Mouse (Mus musculus) liver, embryonic 16.5 days (tissue): ENCODE data around the gene Cyb5b. TPM values are rescaled to one million over a fixed set of nuclear protein-coding genes. Genes with fewer than 3 reads are reported as not detected.

Experiments used
- ATAC-seq: fragments of 200-750 bp; cut with Nextera tagmentation; 2 replicates; pipeline ENCODE4 v1.8.0; 2017; ENCODE audit warnings: low read depth, mild to moderate bottlenecking, moderate number of reproducible peaks, moderate library complexity
- H3K27ac ChIP-seq: fragments of 300-500 bp; sonication (generic); 2 replicates; pipeline ENCODE4 v1.5.1; 2014; ENCODE audit warnings: mild to moderate bottlenecking, low read length
- H3K27me3 ChIP-seq: fragments of 300-500 bp; sonication (generic); 2 replicates; pipeline ENCODE4 v1.6.1; 2014; ENCODE audit warnings: low read depth, low read length, mixed read lengths; ENCODE audit not compliant: control insufficient read depth, insufficient read depth
- H3K36me3 ChIP-seq: fragments of 300-500 bp; sonication (generic); 2 replicates; pipeline ENCODE4 v1.6.1; 2014; ENCODE audit warnings: mild to moderate bottlenecking; ENCODE audit not compliant: control insufficient read depth, insufficient read depth
- H3K4me1 ChIP-seq: fragments of 300-500 bp; sonication (generic); 2 replicates; pipeline ENCODE4 v1.6.1; 2014; ENCODE audit warnings: low read depth, low read length, mixed read lengths; ENCODE audit not compliant: control insufficient read depth
- H3K4me2 ChIP-seq: fragments of 300-500 bp; sonication (generic); 2 replicates; pipeline ENCODE4 v1.6.1; 2014; ENCODE audit warnings: low read depth, low read length, mixed read lengths
- H3K4me3 ChIP-seq: fragments of 300-500 bp; sonication (generic); 2 replicates; pipeline ENCODE4 v1.5.1; 2014; ENCODE audit warnings: low read depth, mild to moderate bottlenecking, low read length
- H3K9ac ChIP-seq: fragments of 300-500 bp; sonication (generic); 2 replicates; pipeline ENCODE4 v1.6.1; 2014; ENCODE audit warnings: low read depth, low read length
- H3K9me3 ChIP-seq: fragments of 300-500 bp; sonication (generic); replicated peaks from 2 replicates; pipeline ENCODE4 v1.6.1; 2016; ENCODE audit warnings: low read length; ENCODE audit not compliant: control insufficient read depth
- WGBS: fragments of 180-500 bp; shearing (Covaris S2); extraction: QIAGEN DNeasy Blood & Tissue Kit; methylation state at CpG from one replicate; pipeline ENCODE4 v1.1.7; 2014; ENCODE audit not compliant: insufficient replicate concordance; 5-methylcytosine and 5-hydroxymethylcytosine counted together
- polyA plus RNA-seq: library from polyadenylated mRNA; unstranded; fragments of >200 nt; fragmentation: Nextera tagmentation; extraction: Ambion mirVana; gene quantifications from 2 replicates; pipeline ENCODE4 v1.2.1, GENCODE M21; 2015

Gene Cyb5b
- polyA plus RNA-seq, 1 experiment from 2014 or later, result 23.0 TPM

- no peaks in the 10 kb centered on the region for H3K9me3 ChIP-seq
- H3K27me3 ChIP-seq, result no peaks in the 10 kb centered on the region
- H3K9ac ChIP-seq, result no peak overlapping the region
- H3K27ac ChIP-seq, result no peak overlapping the region
- no peak for ATAC-seq
- peaks cover 6% of the 10 kb centered on the region for H3K36me3 ChIP-seq
- H3K4me2 ChIP-seq, result no peak overlapping the region
- no peak overlapping the region for H3K4me3 ChIP-seq
- H3K4me1 ChIP-seq, result peaks cover 14% of the 10 kb centered on the region
Observed at GRCm38 (mm10) chr8:107156816-107157215, 6.4 kb downstream of the Cyb5b start.

- H3K4me1 ChIP-seq, result peaks cover 14% of the 10 kb centered on the region
- no peak overlapping the region for H3K9ac ChIP-seq
- no peaks in the 10 kb centered on the region for H3K9me3 ChIP-seq
- H3K4me3 ChIP-seq, result no peak overlapping the region
- ATAC-seq, result peak; percentile 56
- no peak overlapping the region for H3K4me2 ChIP-seq
- H3K27ac ChIP-seq, result no peak overlapping the region
- peaks cover 6% of the 10 kb centered on the region for H3K36me3 ChIP-seq
- H3K27me3 ChIP-seq, result no peaks in the 10 kb centered on the region
- 11% methylated on average over 1 of the region's 1 CpGs for WGBS
Observed at GRCm38 (mm10) chr8:107157836-107158235, 7.4 kb downstream of the Cyb5b start.

DNA sequence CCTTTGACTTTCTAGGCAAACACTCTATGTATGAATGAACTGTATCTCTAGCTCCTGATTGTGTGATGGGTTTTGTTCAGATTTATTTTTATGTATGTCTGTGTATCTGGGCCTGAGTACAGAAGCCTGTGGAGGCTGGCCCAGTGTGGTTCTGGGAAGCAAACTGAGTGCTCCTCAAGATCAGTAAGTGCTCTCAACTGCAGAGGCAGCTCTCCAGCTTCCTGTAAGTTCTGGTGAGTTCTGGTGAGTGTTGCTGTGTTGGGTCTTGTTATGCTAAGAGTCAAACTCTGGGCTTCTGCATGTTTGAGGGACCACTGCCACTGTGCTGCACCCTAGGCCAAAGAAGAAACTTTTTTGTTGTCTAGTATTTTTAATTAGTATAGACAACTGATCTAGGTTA, 8.4 kb downstream of the Cyb5b start:
- ATAC-seq, result no peak
- Histone ChIP-seq H3K4me3 (no peak overlapping the region), H3K4me2 (no peak overlapping the region), H3K27me3 (no peaks in the 10 kb centered on the region), H3K27ac (no peak overlapping the region), H3K4me1 (peaks cover 14% of the 10 kb centered on the region), H3K9me3 (no peaks in the 10 kb centered on the region), H3K36me3 (peaks cover 6% of the 10 kb centered on the region), H3K9ac (no peak overlapping the region)

- no peaks in the 10 kb centered on the region for H3K36me3 ChIP-seq
- 60% methylated on average over 7 of the region's 7 CpGs for whole genome bisulfite sequencing
- no peaks in the 10 kb centered on the region; the same call in 1 of the 2 replicates for H3K4me1 ChIP-seq
- no peaks in the 10 kb centered on the region for H3K9me3 ChIP-seq
- ATAC-seq, result no peak
- no peak overlapping the region for H3K27ac ChIP-seq
- H3K4me3 ChIP-seq, result no peak overlapping the region
- no peak overlapping the region for H3K9ac ChIP-seq
- H3K4me2 ChIP-seq, result no peak overlapping the region
- H3K27me3 ChIP-seq, result no peaks in the 10 kb centered on the region
Observed at GRCm38 (mm10) chr8:107164251-107164773, 13.9 kb downstream of the Cyb5b start.

GRCm38 (mm10) chr8:107165745-107166144, 15.3 kb downstream of the Cyb5b start:
- H3K9me3 ChIP-seq, result no peaks in the 10 kb centered on the region
- no peaks in the 10 kb centered on the region; the same call in 1 of the 2 replicates for H3K4me1 ChIP-seq
- H3K4me2 ChIP-seq, result no peak overlapping the region
- H3K27me3 ChIP-seq, result no peaks in the 10 kb centered on the region
- ATAC-seq, result no peak
- no peak overlapping the region for H3K9ac ChIP-seq
- H3K27ac ChIP-seq, result no peak overlapping the region
- H3K36me3 ChIP-seq, result peaks cover 6% of the 10 kb centered on the region; the same call in 1 of the 2 replicates
- 78% methylated on average over 9 of the region's 9 CpGs for WGBS
- no peak overlapping the region for H3K4me3 ChIP-seq

- no peak overlapping the region for H3K4me3 ChIP-seq
Observed at GRCm38 (mm10) chr8:107167848-107168247, 17.4 kb downstream of the Cyb5b start.

DNA sequence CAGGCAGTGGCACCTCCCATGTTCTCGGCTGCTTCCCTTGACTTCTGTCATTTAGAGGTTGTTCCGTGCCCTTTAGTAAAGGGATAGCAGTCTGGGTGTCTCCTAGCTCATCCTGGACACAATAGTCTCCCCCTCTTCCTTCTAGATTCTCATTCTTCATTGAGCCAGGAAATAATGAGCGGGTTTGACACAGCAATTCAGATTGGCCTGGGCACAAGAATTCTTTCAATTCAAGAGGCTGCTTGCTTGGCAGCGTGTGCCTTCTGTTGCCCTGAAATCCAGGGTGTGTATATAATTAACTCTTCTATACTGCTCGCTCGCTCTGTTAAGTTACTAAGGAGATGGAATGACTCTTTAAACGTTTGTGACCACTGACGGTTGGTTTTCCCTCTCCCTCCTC, 21.7 kb downstream of the Cyb5b start:
- 81% methylated on average over 8 of the region's 8 CpGs for WGBS
- no peaks in the 10 kb centered on the region for H3K4me1 ChIP-seq
- no peak for ATAC-seq
- H3K9me3 ChIP-seq, result no peaks in the 10 kb centered on the region
- no peaks in the 10 kb centered on the region for H3K27me3 ChIP-seq
- no peak overlapping the region for H3K4me2 ChIP-seq
- H3K9ac ChIP-seq, result no peak overlapping the region
- no peak overlapping the region for H3K27ac ChIP-seq
- H3K4me3 ChIP-seq, result no peak overlapping the region
- peaks cover 25% of the 10 kb centered on the region for H3K36me3 ChIP-seq

More at GRCm38 (mm10) chr8:107167848-107168247, 17.4 kb downstream of the Cyb5b start:
- Histone ChIP-seq H3K9ac (no peak overlapping the region), H3K4me1 (no peaks in the 10 kb centered on the region; the same call in 1 of the 2 replicates), H3K27ac (no peak overlapping the region), H3K27me3 (no peaks in the 10 kb centered on the region), H3K9me3 (no peaks in the 10 kb centered on the region), H3K36me3 (peaks cover 9% of the 10 kb centered on the region), H3K4me2 (no peak overlapping the region)
- 78% methylated on average over 5 of the region's 5 CpGs for WGBS
- ATAC-seq, result no peak

DNA sequence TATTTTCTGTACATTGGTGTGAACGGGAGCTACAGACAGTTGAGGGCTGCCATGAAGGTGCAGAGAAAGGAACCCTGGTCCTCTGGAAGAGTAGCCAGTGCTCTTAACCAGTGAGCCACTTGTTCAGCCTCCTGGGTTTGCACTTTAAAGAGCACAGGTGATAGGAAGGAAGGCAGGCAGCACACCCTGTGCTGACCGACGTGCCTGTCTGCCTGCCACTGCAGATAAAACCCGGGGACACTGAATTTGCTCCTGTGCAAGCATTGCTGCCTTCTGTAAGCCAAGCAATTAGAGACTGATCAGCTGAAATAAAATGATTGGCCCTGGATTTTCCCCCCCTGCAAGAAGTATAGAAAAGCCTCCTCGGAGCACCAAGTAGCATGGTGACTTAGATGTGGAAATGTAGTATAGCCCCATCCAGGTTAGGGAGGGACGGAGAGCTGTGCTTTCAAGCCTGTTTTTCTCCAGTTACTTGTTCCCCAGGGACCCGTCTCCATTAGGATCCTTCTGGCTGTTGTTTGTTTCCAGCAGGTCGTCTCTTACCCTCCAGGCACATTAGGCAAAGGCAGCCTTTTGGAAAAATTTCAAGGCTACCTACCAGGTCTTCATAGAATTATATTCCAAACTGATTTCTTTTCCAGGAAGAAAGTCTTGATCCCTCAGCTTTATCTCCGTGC, 22.7 kb downstream of the Cyb5b start:
- Histone ChIP-seq H3K4me1 (no peaks in the 10 kb centered on the region), H3K27ac (no peak overlapping the region), H3K4me3 (no peak overlapping the region), H3K9me3 (no peaks in the 10 kb centered on the region), H3K27me3 (no peaks in the 10 kb centered on the region), H3K4me2 (no peak overlapping the region), H3K36me3 (peaks cover 33% of the 10 kb centered on the region), H3K9ac (no peak overlapping the region)
- 66% methylated on average over 9 of the region's 9 CpGs for WGBS
- ATAC-seq, result no peak

GRCm38 (mm10) chr8:107181122-107181521, 30.7 kb downstream of the Cyb5b start:
- no peaks in the 10 kb centered on the region for H3K9me3 ChIP-seq
- H3K4me1 ChIP-seq, result no peaks in the 10 kb centered on the region
- H3K36me3 ChIP-seq, result peaks cover 41% of the 10 kb centered on the region
- H3K27me3 ChIP-seq, result no peaks in the 10 kb centered on the region
- ATAC-seq, result no peak
- H3K4me2 ChIP-seq, result no peak overlapping the region
- no peak overlapping the region for H3K27ac ChIP-seq
- no peak overlapping the region for H3K9ac ChIP-seq
- H3K4me3 ChIP-seq, result no peak overlapping the region
- WGBS, result 84% methylated on average over 6 of the region's 6 CpGs
